Mouse (Mus musculus): ENCODE measurements around the gene Bcorl1.

GRCm38 (mm10) chrX:48452931-48453673 lies 111.9 kb downstream of the Bcorl1 start:
- TF ChIP-seq USF1 (IDR thresholded peaks at IDR 0.05; ENCODE audit: low read depth) (no peak), CTCF (IDR thresholded peaks at IDR 0.05; ENCODE audit: control insufficient read depth, insufficient read depth, insufficient read length) (no peak), MAX (IDR thresholded peaks at IDR 0.05) (no peak), FOSL1 (IDR thresholded peaks at IDR 0.05; ENCODE audit: insufficient read depth, low read length, poor library complexity, severe bottlenecking) (no peak), CEBPB (IDR thresholded peaks at IDR 0.05; ENCODE audit: low read depth) (no peak), MYOD1 (IDR thresholded peaks at IDR 0.05; ENCODE audit: control insufficient read depth, insufficient read length, low read depth) (no peak), MYOG (IDR thresholded peaks at IDR 0.05; ENCODE audit: control insufficient read depth, extremely low read depth, insufficient read length) (no peak)

Data from C2C12 (cell line).